Mouse (Mus musculus) MEL (cell line): ENCODE results near the gene Ubxn7. TPM values are rescaled to one million over a fixed set of nuclear protein-coding genes. Genes with fewer than 3 reads are reported as not detected.

Experiments used
- DNase-seq: peaks from one replicate; pipeline ENCODE4 v3.0.0; 2011; ENCODE audit warnings: low read depth, low spot score
- H3K27ac ChIP-seq: 2 replicates; pipeline ENCODE4 v1.5.1; 2012; ENCODE audit warnings: low read depth, mild to moderate bottlenecking, control low read depth, low read length, moderate library complexity; ENCODE audit not compliant: control insufficient read depth
- H3K27me3 ChIP-seq, 2 experiments: fragments of 150-350 bp in 1 of 2; sonication (generic) in 1 of 2; 2 replicates each; pipeline ENCODE4 v1.6.1; 2012; ENCODE audit warnings: low read length in 2 of 2, mild to moderate bottlenecking in 2 of 2, improper control_type of control experiment in 1 of 2, moderate library complexity in 1 of 2; ENCODE audit not compliant: insufficient read depth in 2 of 2, control insufficient read depth in 1 of 2
- H3K36me3 ChIP-seq, 2 experiments: 2 replicates each; pipeline ENCODE4 v1.6.1; 2012 to 2014; ENCODE audit warnings: low read length in 2 of 2, improper control_type of control experiment in 1 of 2, inconsistent platforms in 1 of 2, mild to moderate bottlenecking in 1 of 2; ENCODE audit not compliant: insufficient read depth in 2 of 2, control insufficient read depth in 1 of 2
- H3K4me1 ChIP-seq, 2 experiments: fragments of 150-350 bp in 1 of 2; sonication (generic) in 1 of 2; 2 replicates each; pipeline ENCODE4 v1.6.1; 2012; ENCODE audit warnings: low read length in 2 of 2, improper control_type of control experiment in 1 of 2, mild to moderate bottlenecking in 1 of 2; ENCODE audit not compliant: insufficient read depth in 2 of 2, control insufficient read depth in 1 of 2
- H3K4me3 ChIP-seq, 2 experiments: fragments of 150-350 bp in 1 of 2; sonication (generic) in 1 of 2; 2 replicates each; pipeline ENCODE4 v1.5.1; 2012; ENCODE audit warnings: low read depth in 2 of 2, low read length in 2 of 2, mild to moderate bottlenecking in 2 of 2, moderate library complexity in 2 of 2, control low read depth in 1 of 2, improper control_type of control experiment in 1 of 2; ENCODE audit not compliant: control insufficient read depth in 1 of 2, insufficient read depth in 1 of 2
- H3K79me2 ChIP-seq: 2 replicates; pipeline ENCODE4 v1.6.1; 2012; ENCODE audit warnings: mild to moderate bottlenecking, low read length, moderate library complexity; ENCODE audit not compliant: control insufficient read depth, poor library complexity, insufficient read depth
- H3K9ac ChIP-seq: 2 replicates; pipeline ENCODE4 v1.6.1; 2012; ENCODE audit warnings: low read depth, mild to moderate bottlenecking, control low read depth, low read length, moderate library complexity; ENCODE audit not compliant: control insufficient read depth, poor library complexity, severe bottlenecking
- H3K9me3 ChIP-seq: fragments of 150-350 bp; sonication (generic); replicated peaks from 2 replicates; pipeline ENCODE4 v1.6.1; 2012; ENCODE audit warnings: mild to moderate bottlenecking, low read length, improper control_type of control experiment, moderate library complexity; ENCODE audit not compliant: insufficient read depth
- BHLHE40 ChIP-seq: IDR thresholded peaks from 2 replicates; pipeline ENCODE4 v1.6.1; 2012; ENCODE audit warnings: low read depth, mild to moderate bottlenecking, inconsistent platforms, low read length, improper control_type of control experiment, borderline replicate concordance
- CHD1 ChIP-seq: IDR thresholded peaks from 2 replicates; pipeline ENCODE4 v1.6.1; 2012; ENCODE audit warnings: low read depth, mild to moderate bottlenecking, inconsistent platforms, low read length, improper control_type of control experiment
- CHD2 ChIP-seq: IDR thresholded peaks from 2 replicates; pipeline ENCODE4 v1.6.1; 2011; ENCODE audit warnings: low read length, improper control_type of control experiment
- CTCF ChIP-seq, 3 experiments: IDR thresholded peaks in 2 of 3; conservative IDR thresholded peaks in 1 of 3; 2 replicates each; pipeline ENCODE4 v1.5.1; 2011 to 2012; ENCODE audit warnings: low read length in 3 of 3, low read depth in 2 of 3, mild to moderate bottlenecking in 2 of 3, improper control_type of control experiment in 1 of 3, inconsistent platforms in 1 of 3, mixed read lengths in 1 of 3, moderate library complexity in 1 of 3; ENCODE audit not compliant: control insufficient read depth in 1 of 3, insufficient read depth in 1 of 3, poor library complexity in 1 of 3, severe bottlenecking in 1 of 3
- EP300 ChIP-seq, 2 experiments: IDR thresholded peaks; 2 replicates each; pipeline ENCODE4 v1.6.1; 2011; ENCODE audit warnings: improper control_type of control experiment in 2 of 2, low read length in 2 of 2, low read depth in 1 of 2, mild to moderate bottlenecking in 1 of 2
- ETS1 ChIP-seq: IDR thresholded peaks from 2 replicates; pipeline ENCODE4 v1.6.1; 2012; ENCODE audit warnings: low read depth, mild to moderate bottlenecking, inconsistent platforms, low read length, improper control_type of control experiment, moderate library complexity
- GABPA ChIP-seq: IDR thresholded peaks from 2 replicates; pipeline ENCODE4 v1.6.1; 2012; ENCODE audit warnings: low read depth, mild to moderate bottlenecking, inconsistent platforms, low read length, improper control_type of control experiment, moderate library complexity
- GATA1 ChIP-seq: IDR thresholded peaks from 2 replicates; pipeline ENCODE4 v1.6.1; 2011; ENCODE audit warnings: low read depth, low read length, improper control_type of control experiment
- JUND ChIP-seq: IDR thresholded peaks from 2 replicates; pipeline ENCODE4 v1.6.1; 2011; ENCODE audit warnings: low read depth, mild to moderate bottlenecking, improper control_type of control experiment, low read length
- MAFK ChIP-seq: IDR thresholded peaks from 2 replicates; pipeline ENCODE4 v1.6.1; 2011; ENCODE audit warnings: low read depth, mild to moderate bottlenecking, low read length, improper control_type of control experiment, borderline replicate concordance
- MAX ChIP-seq: IDR thresholded peaks from 2 replicates; pipeline ENCODE4 v1.6.1; 2011; ENCODE audit warnings: low read length, improper control_type of control experiment
- MAZ ChIP-seq: IDR thresholded peaks from 2 replicates; pipeline ENCODE4 v1.6.1; 2012; ENCODE audit warnings: low read depth, mild to moderate bottlenecking, inconsistent platforms, low read length, improper control_type of control experiment
- MEF2A ChIP-seq: IDR thresholded peaks from 2 replicates; pipeline ENCODE4 v1.6.1; 2014; ENCODE audit warnings: low read depth, mild to moderate bottlenecking, inconsistent platforms, low read length, improper control_type of control experiment; ENCODE audit not compliant: poor library complexity, insufficient replicate concordance, severe bottlenecking; ENCODE audit errors: extremely low read depth
- MXI1 ChIP-seq: IDR thresholded peaks from 2 replicates; pipeline ENCODE4 v1.6.1; 2011; ENCODE audit warnings: mild to moderate bottlenecking, low read depth, low read length, improper control_type of control experiment
- MYB ChIP-seq: IDR thresholded peaks from 2 replicates; pipeline ENCODE4 v1.6.1; 2011; ENCODE audit warnings: mild to moderate bottlenecking, low read depth, low read length, improper control_type of control experiment
- MYC ChIP-seq: IDR thresholded peaks from 2 replicates; pipeline ENCODE4 v1.6.1; 2011; ENCODE audit warnings: low read depth, mild to moderate bottlenecking, low read length, improper control_type of control experiment, moderate library complexity
- NELFE ChIP-seq: IDR thresholded peaks from 2 replicates; pipeline ENCODE4 v1.6.1; 2011; ENCODE audit warnings: low read depth, low read length, improper control_type of control experiment
- POLR2A ChIP-seq, 2 experiments: IDR thresholded peaks; 2 replicates each; pipeline ENCODE4 v1.6.1; 2011 to 2012; ENCODE audit warnings: low read length in 2 of 2, mild to moderate bottlenecking in 2 of 2, control low read depth in 1 of 2, improper control_type of control experiment in 1 of 2, low read depth in 1 of 2, moderate library complexity in 1 of 2; ENCODE audit not compliant: control insufficient read depth in 1 of 2, insufficient read depth in 1 of 2, poor library complexity in 1 of 2
- POLR2AphosphoS2 ChIP-seq: IDR thresholded peaks from 2 replicates; pipeline ENCODE4 v1.6.1; 2011; ENCODE audit warnings: low read length, improper control_type of control experiment
- POLR2AphosphoS5 ChIP-seq: IDR thresholded peaks from 2 replicates; pipeline ENCODE4 v1.6.1; 2012; ENCODE audit warnings: low read depth, borderline replicate concordance, mild to moderate bottlenecking, inconsistent platforms, low read length, moderate library complexity, mixed read lengths
- RAD21 ChIP-seq: IDR thresholded peaks from 2 replicates; pipeline ENCODE4 v1.6.1; 2011; ENCODE audit warnings: mild to moderate bottlenecking, low read depth, low read length, improper control_type of control experiment
- TAL1 ChIP-seq: IDR thresholded peaks from 2 replicates; pipeline ENCODE4 v1.6.1; 2012; ENCODE audit warnings: mild to moderate bottlenecking, inconsistent platforms, low read length, moderate library complexity, mixed read lengths
- TCF12 ChIP-seq: IDR thresholded peaks from 2 replicates; pipeline ENCODE4 v1.6.1; 2014; ENCODE audit warnings: low read depth, mild to moderate bottlenecking, inconsistent platforms, low read length, improper control_type of control experiment, moderate library complexity
- UBTF ChIP-seq: IDR thresholded peaks from 2 replicates; pipeline ENCODE4 v1.6.1; 2012; ENCODE audit warnings: low read depth, mild to moderate bottlenecking, inconsistent platforms, low read length, improper control_type of control experiment, moderate library complexity, borderline replicate concordance; ENCODE audit not compliant: insufficient read depth
- USF2 ChIP-seq, 2 experiments: IDR thresholded peaks; 2 replicates each; pipeline ENCODE4 v1.6.1; 2011 to 2012; ENCODE audit warnings: improper control_type of control experiment in 2 of 2, low read length in 2 of 2, borderline replicate concordance in 1 of 2, inconsistent platforms in 1 of 2, low read depth in 1 of 2, mild to moderate bottlenecking in 1 of 2; ENCODE audit not compliant: insufficient read depth in 1 of 2
- ZC3H11A ChIP-seq: IDR thresholded peaks from 2 replicates; pipeline ENCODE4 v1.6.1; 2012; ENCODE audit warnings: low read depth, mild to moderate bottlenecking, inconsistent platforms, low read length, improper control_type of control experiment
- ZKSCAN1 ChIP-seq: IDR thresholded peaks from 2 replicates; pipeline ENCODE4 v1.6.1; 2012; ENCODE audit warnings: low read depth, mild to moderate bottlenecking, inconsistent platforms, low read length, improper control_type of control experiment, moderate library complexity
- ZMIZ1 ChIP-seq: IDR thresholded peaks from 2 replicates; pipeline ENCODE4 v1.6.1; 2012; ENCODE audit warnings: low read depth, mild to moderate bottlenecking, inconsistent platforms, low read length, improper control_type of control experiment, moderate library complexity
- ZNF384 ChIP-seq: IDR thresholded peaks from 2 replicates; pipeline ENCODE4 v1.6.1; 2012; ENCODE audit warnings: low read depth, mild to moderate bottlenecking, inconsistent platforms, low read length, improper control_type of control experiment
- polyA plus RNA-seq, 2 experiments: library from polyadenylated mRNA; stranded (reverse) in 1 of 2; unstranded in 1 of 2; fragments of >175 nt in 1 of 2; fragments of >200 nt in 1 of 2; gene quantifications; 2 replicates each; pipeline versions ENCODE4 v1.2.1 to v1.2.4; 2012; ENCODE audit warnings: low replicate concordance in 2 of 2, low read depth in 1 of 2; ENCODE audit not compliant: insufficient read length in 2 of 2, insufficient read depth in 1 of 2, missing spikeins in 1 of 2
- total RNA-seq: library from RNA; depleted of rRNA; stranded (reverse); fragments of 300-350 nt; gene quantifications from 2 replicates; pipeline ENCODE4 v1.2.3, GENCODE M21; 2012

Ubxn7 gene
- total and polyA plus RNA-seq, 3 experiments = 8.1 to 51.2 (median 11.0) TPM

GRCm38 (mm10) chr16:32337001-32337400 is 4.9 kb downstream of the Ubxn7 start:
- no peaks in the 10 kb centered on the region for H3K27me3 ChIP-seq
- peaks cover 56% of the 10 kb centered on the region for H3K79me2 ChIP-seq
- H3K36me3 ChIP-seq = peaks cover 0 to 11% of the 10 kb centered on the region in 2 experiments; a peak in 2 of 4 replicates
- H3K4me3 ChIP-seq = no peak overlapping the region
- TF ChIP-seq MAFK (no peak), GABPA (no peak), POLR2A (IDR thresholded peaks at IDR 0.05; ENCODE audit: control insufficient read depth in 1 of 2, insufficient read depth in 1 of 2, low read depth in 1 of 2, low read length in 2 of 2, poor library complexity in 1 of 2) (no peak), POLR2AphosphoS2 (no peak), ETS1 (no peak), MXI1 (no peak), CHD2 (no peak), MYC (no peak), ZKSCAN1 (no peak), POLR2AphosphoS5 (no peak), UBTF (no peak), JUND (no peak), RAD21 (no peak), MEF2A (no peak)
- H3K9ac ChIP-seq = no peak overlapping the region
- H3K27ac ChIP-seq = no peak overlapping the region
- no peaks in the 10 kb centered on the region for H3K9me3 ChIP-seq
- no peak for DNase-seq
- peaks cover 4 to 5% of the 10 kb centered on the region in 2 experiments; a peak in 3 of 4 replicates for H3K4me1 ChIP-seq

DNA sequence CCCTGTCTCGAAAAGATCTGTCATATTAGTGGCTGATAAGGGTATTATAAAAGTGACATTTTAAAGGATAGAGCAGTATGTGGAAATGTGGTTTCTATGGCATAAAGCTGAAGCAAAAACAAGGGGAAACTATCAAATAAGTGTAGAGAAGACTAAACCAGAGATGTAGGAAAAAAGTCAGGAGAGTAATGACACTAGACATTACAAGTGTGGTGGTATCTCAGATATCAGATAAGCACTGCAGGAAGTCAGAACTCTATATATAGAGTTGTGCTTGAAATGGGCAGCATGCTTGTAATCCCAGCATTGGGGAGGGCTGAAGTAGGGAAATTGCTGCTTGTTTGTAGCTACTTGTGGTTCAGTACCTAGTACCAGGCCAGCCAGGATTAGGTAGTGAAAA is 8.4 kb downstream of the Ubxn7 start:
- peak; percentile 23 for DNase-seq
- Histone ChIP-seq H3K4me1 (peaks cover 5 to 7% of the 10 kb centered on the region in 2 experiments; a peak in 3 of 4 replicates), H3K4me3 (no peak overlapping the region), H3K9ac (no peak overlapping the region), H3K27me3 (no peaks in the 10 kb centered on the region), H3K9me3 (no peaks in the 10 kb centered on the region), H3K27ac (no peak overlapping the region), H3K36me3 (peaks cover 0 to 17% of the 10 kb centered on the region in 2 experiments; a peak in 3 of 4 replicates), H3K79me2 (peaks cover 35% of the 10 kb centered on the region)
- TF ChIP-seq TCF12 = no peak
- no peak for TF ChIP-seq NELFE
- no peak for TF ChIP-seq CTCF (IDR thresholded peaks at IDR 0.05 in 2 of 3, conservative IDR thresholded peaks at IDR 0.05 in 1 of 3; ENCODE audit: control insufficient read depth in 1 of 3, insufficient read depth in 1 of 3, low read depth in 2 of 3, low read length in 3 of 3, poor library complexity in 1 of 3, severe bottlenecking in 1 of 3)
- TF ChIP-seq MAFK = no peak
- no peak for TF ChIP-seq MAZ
- no peak for TF ChIP-seq MXI1
- TF ChIP-seq ETS1 = peak; percentile 16; the same call in 1 of the 2 replicates
- peak; percentile 54 for TF ChIP-seq GATA1
- TF ChIP-seq USF2 (IDR thresholded peaks at IDR 0.05; ENCODE audit: borderline replicate concordance in 1 of 2, insufficient read depth in 1 of 2, low read depth in 1 of 2, low read length in 2 of 2) = no peak
- TF ChIP-seq MAX = no peak
- no peak for TF ChIP-seq CHD2
- TF ChIP-seq CHD1 = no peak
- no peak for TF ChIP-seq GABPA
- TF ChIP-seq MEF2A = peak; percentile 71; the same call in 1 of the 2 replicates
- no peak for TF ChIP-seq JUND
- TF ChIP-seq POLR2A (IDR thresholded peaks at IDR 0.05; ENCODE audit: control insufficient read depth in 1 of 2, insufficient read depth in 1 of 2, low read depth in 1 of 2, low read length in 2 of 2, poor library complexity in 1 of 2) = no peak
- no peak for TF ChIP-seq ZC3H11A
- no peak for TF ChIP-seq ZKSCAN1
- TF ChIP-seq MYB = no peak
- TF ChIP-seq TAL1 = no peak
- TF ChIP-seq ZMIZ1 = no peak
- TF ChIP-seq EP300 (IDR thresholded peaks at IDR 0.05; ENCODE audit: low read depth in 1 of 2, low read length in 2 of 2) = peak in 1 of 2 experiments; percentile 28; a peak in 1 of 4 replicates
- no peak for TF ChIP-seq ZNF384
- TF ChIP-seq RAD21 = no peak
- no peak for TF ChIP-seq POLR2AphosphoS2
- no peak for TF ChIP-seq BHLHE40
